Mouse (Mus musculus) brain, embryonic 14.5 days (tissue): Measurements from ENCODE around the gene Pik3r5. TPM values are rescaled to one million over a fixed set of nuclear protein-coding genes. Genes with fewer than 3 reads are reported as not detected.
A peak's percentile ranks its signal among the peaks of the same experiment; 100 is the strongest.

ENCODE experiments used
- DNase-seq: peaks from one replicate; pipeline ENCODE4 v3.0.0-alpha.2; 2011; ENCODE audit warnings: low read depth
- CTCF ChIP-seq: fragments of 200-500 bp; IDR thresholded peaks from 2 replicates; pipeline ENCODE4 v1.5.1; 2012; ENCODE audit warnings: inconsistent platforms, mild to moderate bottlenecking, moderate library complexity, borderline replicate concordance; ENCODE audit not compliant: insufficient read depth, insufficient read length; ENCODE audit errors: extremely low read depth
- POLR2A ChIP-seq: fragments of 200-500 bp; IDR thresholded peaks from 2 replicates; pipeline ENCODE4 v1.6.1; 2012; ENCODE audit warnings: mild to moderate bottlenecking, inconsistent platforms, borderline replicate concordance; ENCODE audit not compliant: poor library complexity, insufficient read depth, insufficient read length, severe bottlenecking; ENCODE audit errors: extremely low read depth
- polyA plus RNA-seq: library from polyadenylated mRNA; depleted of rRNA; stranded (reverse); fragments of >200 nt; gene quantifications from 2 replicates; pipeline ENCODE4 v1.2.3, GENCODE M21; 2012

Pik3r5 gene
- polyA plus RNA-seq, 1 experiment = 0.74 TPM

GRCm38 (mm10) chr11:68508619-68509018, 76.7 kb downstream of the Pik3r5 start:
- TF ChIP-seq CTCF (no peak), POLR2A (no peak)
- DNase-seq = no peak

- no peak for DNase-seq
- TF ChIP-seq CTCF (no peak), POLR2A (no peak)
These were observed 77.3 kb downstream of the Pik3r5 start for GRCm38 (mm10) chr11:68509194-68509593.

- no peak for DNase-seq
- TF ChIP-seq CTCF (no peak), POLR2A (no peak)
These were observed 82.0 kb downstream of the Pik3r5 start for GRCm38 (mm10) chr11:68513969-68514368.

- DNase-seq = no peak
- no peak for TF ChIP-seq POLR2A
- TF ChIP-seq CTCF = no peak
These were observed 87.4 kb downstream of the Pik3r5 start for GRCm38 (mm10) chr11:68519362-68519761.

GRCm38 (mm10) chr11:68519815-68520214, 87.9 kb downstream of the Pik3r5 start:
- no peak for TF ChIP-seq POLR2A
- TF ChIP-seq CTCF = no peak
- no peak for DNase-seq

- DNase-seq = no peak
- TF ChIP-seq POLR2A = no peak
- no peak for TF ChIP-seq CTCF
These were observed 88.5 kb downstream of the Pik3r5 start for GRCm38 (mm10) chr11:68520439-68520838.

GRCm38 (mm10) chr11:68521352-68521751, 89.4 kb downstream of the Pik3r5 start:
- no peak for DNase-seq
- TF ChIP-seq CTCF = no peak
- TF ChIP-seq POLR2A = no peak

GRCm38 (mm10) chr11:68526441-68526840, 94.5 kb downstream of the Pik3r5 start:
- DNase-seq = no peak
- TF ChIP-seq CTCF (no peak), POLR2A (no peak)

GRCm38 (mm10) chr11:68531066-68531806, 99.3 kb downstream of the Pik3r5 start:
- TF ChIP-seq CTCF (peak; percentile 42; the same call in 1 of the 2 replicates), POLR2A (no peak)
- DNase-seq = peak; percentile 52

- TF ChIP-seq POLR2A (no peak), CTCF (no peak)
- no peak for DNase-seq
These were observed 100.1 kb downstream of the Pik3r5 start for GRCm38 (mm10) chr11:68531941-68532535.

- TF ChIP-seq POLR2A = no peak
- no peak for TF ChIP-seq CTCF
- DNase-seq = no peak
These were observed 100.9 kb downstream of the Pik3r5 start for GRCm38 (mm10) chr11:68532773-68533172.
